Mouse (Mus musculus): ENCODE measurements around the gene Ilkap. TPM values are rescaled to one million over a fixed set of nuclear protein-coding genes. Genes with fewer than 3 reads are reported as not detected.

Gene Ilkap
- 130 and 142 TPM in 2 replicates for polyA plus RNA-seq (2012; rRNA removed)
- 140 and 158 TPM in 2 replicates for polyA plus RNA-seq (2014; fragmentation: Nextera tagmentation; extraction: Ambion mirVana)

DNA sequence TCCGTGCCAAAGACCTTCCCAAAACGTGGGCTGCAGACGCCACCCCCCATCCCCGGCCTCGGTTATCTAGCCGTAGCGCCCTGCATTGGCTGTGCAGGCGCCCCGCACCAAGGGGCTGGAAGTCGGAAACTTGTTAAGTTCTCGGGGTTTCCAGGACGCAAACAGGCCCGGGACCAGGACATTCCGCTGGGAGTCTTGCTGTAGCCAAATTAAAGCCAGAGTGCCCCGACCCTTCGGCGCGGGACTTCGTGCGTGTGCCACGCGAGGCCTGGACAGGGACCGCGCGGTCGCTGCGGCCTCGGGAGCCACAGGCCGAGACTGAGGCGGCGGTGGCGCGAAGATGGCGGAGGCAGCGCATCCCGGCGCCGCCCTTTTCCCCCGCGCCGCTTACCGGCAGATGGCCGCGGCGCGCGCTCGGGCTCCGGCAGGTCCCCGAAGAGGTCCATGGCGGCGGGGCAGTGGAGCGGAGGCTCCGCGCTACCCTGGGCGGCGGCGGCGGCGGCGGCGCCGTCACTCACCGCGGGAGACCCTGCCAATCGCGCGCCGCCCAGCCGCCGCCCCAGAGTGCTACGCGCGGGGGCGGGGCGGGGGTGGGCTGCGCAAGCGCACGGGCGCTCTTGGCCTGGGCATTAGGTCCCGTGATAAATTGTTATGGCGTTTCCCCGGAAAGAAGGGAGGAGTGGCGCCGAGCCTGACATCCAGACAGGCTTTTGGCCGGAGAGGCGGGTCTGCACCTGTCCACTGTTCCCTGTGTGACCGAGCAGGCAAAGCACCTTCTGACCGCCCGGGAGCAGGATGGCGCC, at the start of gene Ilkap:
Gene Ilkap (minus strand): TSS at position 556 of the 803 bp plus-strand sequence.
- peaks cover 13% of the 10 kb centered on the region for H3K4me1 ChIP-seq (ENCODE audit: control insufficient read depth, insufficient read depth, low read length)
- H3K36me3 ChIP-seq (ENCODE audit: control insufficient read depth, insufficient read depth, low read length), result peaks cover 5% of the 10 kb centered on the region
- H3K4me2 ChIP-seq (replicated peaks; ENCODE audit: low read depth, low read length, severe bottlenecking), result peak within 1 kb of the TSS; percentile 60
- H3K27ac ChIP-seq (replicated peaks; ENCODE audit: low read depth, low read length), result peak within 1 kb of the TSS; percentile 83
- 2% methylated on average over 64 of the region's 91 CpGs for WGBS
- TF ChIP-seq POLR2A (IDR thresholded peaks at IDR 0.05; ENCODE audit: borderline replicate concordance, extremely low read depth, insufficient read depth, insufficient read length), result 0 out of 2 replicates have a peak, but pooled peaks have one; percentile 36
- H3K4me3 ChIP-seq (replicated peaks; ENCODE audit: low read length), result peak within 1 kb of the TSS; percentile 97
- peak within 1 kb of the TSS; percentile 94 for H3K9ac ChIP-seq (ENCODE audit: low read depth, low read length, severe bottlenecking)
- H3K9me3 ChIP-seq (ENCODE audit: control insufficient read depth, low read length), result no peaks in the 10 kb centered on the region
- H3K27me3 ChIP-seq (ENCODE audit: control insufficient read depth, insufficient read depth, low read length), result no peaks in the 10 kb centered on the region
- DNase-seq (ENCODE audit: low spot score), result peak; percentile 87
- peak; percentile 96 for ATAC-seq (ENCODE audit: low FRiP score, low read depth)

DNA sequence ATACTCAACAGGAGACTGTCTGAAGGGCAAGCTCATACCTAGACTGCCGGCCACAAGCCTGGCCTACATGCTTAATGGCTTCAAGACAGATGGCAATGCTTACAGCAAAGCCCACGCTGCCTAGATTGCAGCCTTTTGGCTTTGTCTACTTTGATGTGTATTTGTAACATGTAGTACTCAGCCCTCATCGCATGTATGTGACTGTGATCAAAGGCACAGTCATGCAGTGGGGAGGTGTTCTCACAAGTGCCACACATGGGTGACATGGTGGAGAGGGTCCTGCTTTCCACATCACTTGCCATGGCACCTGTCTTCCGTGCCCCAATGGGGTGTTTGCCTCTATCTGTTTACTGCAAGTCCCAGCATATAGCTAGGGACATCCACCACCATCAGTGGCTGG, 47.9 kb upstream of the Ilkap start:
- ATAC-seq (ENCODE audit: low FRiP score, low read depth), result no peak
- no peak overlapping the region for H3K4me3 ChIP-seq (replicated peaks; ENCODE audit: low read length)
- 83% methylated on average over 4 of the region's 4 CpGs for WGBS
- no peak for DNase-seq (ENCODE audit: low spot score)
- peaks cover 15% of the 10 kb centered on the region for H3K36me3 ChIP-seq (ENCODE audit: control insufficient read depth, insufficient read depth, low read length)
- H3K27ac ChIP-seq (replicated peaks; ENCODE audit: low read depth, low read length), result no peak overlapping the region
- no peak overlapping the region for H3K4me2 ChIP-seq (replicated peaks; ENCODE audit: low read depth, low read length, severe bottlenecking)
- H3K4me1 ChIP-seq (ENCODE audit: control insufficient read depth, insufficient read depth, low read length), result no peaks in the 10 kb centered on the region
- no peak overlapping the region for H3K9ac ChIP-seq (ENCODE audit: low read depth, low read length, severe bottlenecking)
- H3K9me3 ChIP-seq (ENCODE audit: control insufficient read depth, low read length), result peaks cover 6% of the 10 kb centered on the region; the same call in 1 of the 2 replicates
- TF ChIP-seq POLR2A (IDR thresholded peaks at IDR 0.05; ENCODE audit: borderline replicate concordance, extremely low read depth, insufficient read depth, insufficient read length), result no peak
- H3K27me3 ChIP-seq (ENCODE audit: control insufficient read depth, insufficient read depth, low read length), result no peaks in the 10 kb centered on the region

DNA sequence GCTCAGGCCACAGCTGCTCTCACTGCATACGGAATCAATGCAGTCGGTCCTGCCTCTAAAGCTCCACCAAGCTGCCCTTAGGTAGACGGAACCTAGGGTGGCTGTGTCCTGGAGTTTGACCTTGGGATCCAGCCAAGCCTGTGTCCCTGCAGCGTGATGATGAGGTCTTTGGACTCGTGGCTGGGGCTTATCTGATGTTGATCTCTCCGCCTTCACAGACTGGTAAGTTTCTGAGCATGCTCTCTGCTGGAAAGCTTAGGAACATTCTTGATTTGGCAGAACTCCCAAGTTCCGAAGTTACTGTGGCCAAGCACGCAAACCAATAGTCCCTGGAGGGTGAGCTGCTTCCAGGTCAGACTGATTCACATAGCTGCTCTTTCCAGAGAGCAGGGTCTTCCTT, 47.4 kb upstream of the Ilkap start:
- H3K36me3 ChIP-seq (ENCODE audit: control insufficient read depth, insufficient read depth, low read length), result peaks cover 15% of the 10 kb centered on the region
- no peak overlapping the region for H3K4me2 ChIP-seq (replicated peaks; ENCODE audit: low read depth, low read length, severe bottlenecking)
- peak; percentile 42; the same call in 1 of the 2 replicates for ATAC-seq (ENCODE audit: low FRiP score, low read depth)
- 69% methylated on average over 8 of the region's 8 CpGs for WGBS
- no peaks in the 10 kb centered on the region for H3K27me3 ChIP-seq (ENCODE audit: control insufficient read depth, insufficient read depth, low read length)
- TF ChIP-seq POLR2A (IDR thresholded peaks at IDR 0.05; ENCODE audit: borderline replicate concordance, extremely low read depth, insufficient read depth, insufficient read length), result no peak
- H3K4me3 ChIP-seq (replicated peaks; ENCODE audit: low read length), result no peak overlapping the region
- DNase-seq (ENCODE audit: low spot score), result peak; percentile 79
- H3K27ac ChIP-seq (replicated peaks; ENCODE audit: low read depth, low read length), result no peak overlapping the region
- H3K9me3 ChIP-seq (ENCODE audit: control insufficient read depth, low read length), result peaks cover 6% of the 10 kb centered on the region; the same call in 1 of the 2 replicates
- H3K9ac ChIP-seq (ENCODE audit: low read depth, low read length, severe bottlenecking), result no peak overlapping the region
- H3K4me1 ChIP-seq (ENCODE audit: control insufficient read depth, insufficient read depth, low read length), result no peaks in the 10 kb centered on the region

DNA sequence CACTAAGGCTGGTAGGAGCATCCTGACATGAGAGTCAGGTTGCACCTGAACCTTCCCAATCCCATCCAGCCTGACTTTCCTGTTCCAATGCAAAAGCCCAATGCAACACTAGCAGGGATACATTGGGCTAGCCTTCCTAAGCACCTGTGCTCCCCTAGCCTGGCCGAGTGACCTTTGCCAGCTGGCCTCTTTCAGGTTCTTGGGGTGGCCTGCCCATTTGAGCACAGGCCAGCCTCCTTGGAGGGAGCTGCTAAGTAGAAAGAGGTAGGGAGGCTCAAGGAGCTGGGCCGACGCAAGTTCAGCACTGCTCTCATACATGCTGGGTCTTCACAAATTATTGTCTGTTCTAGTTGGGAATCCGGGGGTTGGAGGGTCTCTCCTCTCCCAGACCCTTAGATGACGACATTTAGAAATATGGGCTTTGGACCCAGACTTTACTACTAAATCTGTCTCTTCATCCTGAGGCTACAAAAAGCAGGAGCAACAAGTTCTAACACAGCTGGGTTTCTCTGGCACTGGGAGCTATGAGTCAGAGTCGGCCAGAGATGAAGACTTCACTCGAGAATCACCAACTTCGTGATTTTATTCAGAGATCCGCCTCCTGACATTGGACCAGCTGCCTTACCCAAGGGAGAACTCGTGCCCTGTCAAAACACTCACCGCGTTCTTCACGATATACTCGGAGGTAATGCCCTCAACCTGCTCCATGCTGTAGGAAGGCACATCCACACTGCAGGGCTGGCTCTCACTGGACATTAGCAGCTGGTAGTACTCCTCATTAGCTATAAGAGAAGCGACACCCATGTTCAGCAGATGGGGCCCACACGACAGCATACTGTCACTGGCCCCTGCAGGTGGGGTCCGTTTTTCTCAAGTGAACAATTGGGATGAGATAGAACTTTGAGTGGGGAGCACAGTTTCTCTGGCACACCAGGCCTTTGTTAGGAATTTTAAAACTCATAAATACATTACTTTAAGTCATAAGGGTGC, 46.5 kb upstream of the Ilkap start:
- H3K4me3 ChIP-seq (replicated peaks; ENCODE audit: low read length), result no peak overlapping the region
- no peaks in the 10 kb centered on the region for H3K4me1 ChIP-seq (ENCODE audit: control insufficient read depth, insufficient read depth, low read length)
- WGBS, result 85% methylated on average over 17 of the region's 17 CpGs
- DNase-seq (ENCODE audit: low spot score), result no peak
- no peak overlapping the region for H3K4me2 ChIP-seq (replicated peaks; ENCODE audit: low read depth, low read length, severe bottlenecking)
- H3K27me3 ChIP-seq (ENCODE audit: control insufficient read depth, insufficient read depth, low read length), result no peaks in the 10 kb centered on the region
- no peak for TF ChIP-seq POLR2A (IDR thresholded peaks at IDR 0.05; ENCODE audit: borderline replicate concordance, extremely low read depth, insufficient read depth, insufficient read length)
- no peak overlapping the region for H3K27ac ChIP-seq (replicated peaks; ENCODE audit: low read depth, low read length)
- peaks cover 6% of the 10 kb centered on the region; the same call in 1 of the 2 replicates for H3K9me3 ChIP-seq (ENCODE audit: control insufficient read depth, low read length)
- ATAC-seq (ENCODE audit: low FRiP score, low read depth), result no peak
- no peak overlapping the region for H3K9ac ChIP-seq (ENCODE audit: low read depth, low read length, severe bottlenecking)
- H3K36me3 ChIP-seq (ENCODE audit: control insufficient read depth, insufficient read depth, low read length), result peaks cover 15% of the 10 kb centered on the region
